Mouse (Mus musculus) cerebellum, adult 2 months (tissue): ENCODE results near the gene Ptges2.

ENCODE experiments used
- CTCF ChIP-seq: fragments of 200-500 bp; IDR thresholded peaks from 2 replicates; pipeline ENCODE4 v1.5.1; 2011; ENCODE audit warnings: low read depth, mild to moderate bottlenecking, control low read depth, low read length, moderate library complexity, borderline replicate concordance; ENCODE audit not compliant: insufficient read depth
- POLR2A ChIP-seq: fragments of 200-500 bp; IDR thresholded peaks from 2 replicates; pipeline ENCODE4 v1.6.1; 2011; ENCODE audit warnings: low read length, control low read depth, borderline replicate concordance; ENCODE audit not compliant: insufficient read depth

GRCm38 (mm10) chr2:32429215-32429891, 33.7 kb downstream of the Ptges2 start:
- TF ChIP-seq CTCF: no peak
- no peak for TF ChIP-seq POLR2A
